Mouse (Mus musculus): ENCODE data around the gene Rbms2. TPM values are rescaled to one million over a fixed set of nuclear protein-coding genes. Genes with fewer than 3 reads are reported as not detected.
"Not testable (repeated sequence)": the region's sequence is repeated elsewhere in the genome, so short reads cannot be mapped to it uniquely, and the experiment has no call there.

Gene Rbms2
- polyA plus RNA-seq, 2 experiments = 33.8 to 113 TPM

DNA sequence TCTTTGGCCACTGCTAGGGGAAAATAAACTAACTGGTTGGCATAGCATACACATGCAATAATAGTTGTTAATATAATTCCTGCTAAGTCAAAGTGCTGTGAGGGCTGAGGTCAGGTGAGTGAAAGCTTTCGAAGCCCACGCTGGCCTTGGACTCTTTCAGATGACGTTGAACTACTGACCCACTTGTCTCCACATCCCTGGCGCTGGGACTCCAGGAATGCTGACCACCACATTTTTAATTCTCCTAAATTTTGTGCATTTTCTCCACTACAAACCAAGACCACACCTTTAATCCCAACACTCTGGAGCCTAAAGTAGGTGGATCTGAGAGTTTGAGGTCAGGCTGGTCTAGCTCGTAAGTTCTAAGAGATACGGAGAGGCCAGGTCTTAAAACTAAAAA is 13.0 kb upstream of the Rbms2 start:
- peaks cover 4% of the 10 kb centered on the region; the same call in 1 of the 2 replicates for H3K4me1 ChIP-seq (ENCODE audit: control insufficient read depth, insufficient read depth, low read length)
- H3K4me3 ChIP-seq (replicated peaks; ENCODE audit: low read length) = no peak overlapping the region
- DNase-seq (ENCODE audit: low spot score) = no peak
- 85% methylated on average over 6 of the region's 6 CpGs for WGBS
- H3K27me3 ChIP-seq (ENCODE audit: control insufficient read depth, insufficient read depth, low read length) = peaks cover 21% of the 10 kb centered on the region
- H3K4me2 ChIP-seq (replicated peaks; ENCODE audit: low read depth, low read length, severe bottlenecking) = no peak overlapping the region
- no peak overlapping the region for H3K27ac ChIP-seq (replicated peaks; ENCODE audit: low read depth, low read length)
- no peaks in the 10 kb centered on the region for H3K9me3 ChIP-seq (ENCODE audit: control insufficient read depth, low read length)
- TF ChIP-seq POLR2A (IDR thresholded peaks at IDR 0.05; ENCODE audit: borderline replicate concordance, extremely low read depth, insufficient read depth, insufficient read length) = no peak
- no peaks in the 10 kb centered on the region for H3K36me3 ChIP-seq (ENCODE audit: control insufficient read depth, insufficient read depth, low read length)
- ATAC-seq (ENCODE audit: low FRiP score, low read depth) = no peak
- H3K9ac ChIP-seq (ENCODE audit: low read depth, low read length, severe bottlenecking) = no peak overlapping the region

DNA sequence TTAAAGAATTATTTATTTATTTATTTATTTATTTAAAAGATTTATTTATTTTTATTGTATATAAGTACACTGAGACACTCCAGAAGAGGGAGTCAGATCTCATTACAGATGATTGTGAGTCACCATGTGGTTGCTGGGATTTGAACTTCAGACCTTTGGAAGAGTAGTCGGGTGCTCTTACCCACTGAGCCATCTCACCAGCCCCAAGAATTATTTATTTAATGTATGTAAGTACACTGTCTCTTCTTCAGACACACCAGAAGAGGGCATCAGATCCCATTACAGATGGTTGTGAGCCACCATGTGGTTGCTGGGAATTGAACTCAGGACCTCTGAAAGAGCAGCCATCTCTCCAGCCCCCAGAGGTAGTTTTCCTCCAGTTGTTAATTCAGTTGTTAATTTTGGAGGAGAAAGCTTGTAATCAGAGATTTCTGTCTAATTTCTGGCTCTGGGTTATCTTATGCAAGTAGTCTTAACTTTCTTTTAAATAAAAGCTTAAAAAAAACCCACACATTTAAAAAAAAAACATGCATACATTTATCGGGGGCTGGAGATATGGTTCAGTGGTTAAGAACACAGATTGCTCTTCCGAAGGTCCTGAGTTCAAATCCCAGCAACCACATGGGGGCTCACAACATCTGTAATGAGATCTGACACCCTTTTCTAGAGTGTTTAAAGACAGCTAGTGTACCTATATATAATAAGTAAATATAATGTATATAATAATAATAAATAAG is 12.1 kb upstream of the Rbms2 start:
- H3K4me2 ChIP-seq (replicated peaks; ENCODE audit: low read depth, low read length, severe bottlenecking); H3K4me3 ChIP-seq (replicated peaks; ENCODE audit: low read length); H3K9me3 ChIP-seq (ENCODE audit: control insufficient read depth, low read length); ATAC-seq (ENCODE audit: low FRiP score, low read depth); H3K9ac ChIP-seq (ENCODE audit: low read depth, low read length, severe bottlenecking); H3K36me3 ChIP-seq (ENCODE audit: control insufficient read depth, insufficient read depth, low read length); DNase-seq (ENCODE audit: low spot score); H3K4me1 ChIP-seq (ENCODE audit: control insufficient read depth, insufficient read depth, low read length); H3K27ac ChIP-seq (replicated peaks; ENCODE audit: low read depth, low read length): not testable (repeated sequence)
- H3K27me3 ChIP-seq (ENCODE audit: control insufficient read depth, insufficient read depth, low read length) = peaks cover 21% of the 10 kb centered on the region
- WGBS = 96% methylated on average over 3 of the region's 3 CpGs

DNA sequence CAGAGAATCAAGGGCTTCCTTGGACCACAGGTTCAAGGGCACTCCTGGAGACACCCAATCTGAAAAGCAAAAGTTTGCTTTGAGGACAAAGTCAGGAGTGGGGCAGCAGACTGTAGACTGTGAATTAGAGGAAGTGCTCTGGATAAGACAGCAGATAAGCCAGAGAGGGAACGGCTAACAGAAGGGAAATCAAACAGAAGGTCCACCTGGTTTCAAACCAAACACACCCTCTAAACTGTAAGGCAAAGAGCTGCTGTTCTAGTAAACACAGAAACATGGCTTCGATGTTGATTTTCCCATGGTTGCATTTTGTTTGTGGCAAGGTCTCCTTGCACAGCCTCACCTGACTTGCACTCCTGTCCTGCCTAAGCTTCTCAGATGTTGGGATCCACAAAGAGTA is 11.4 kb upstream of the Rbms2 start:
- Histone ChIP-seq H3K9ac (ENCODE audit: low read depth, low read length, severe bottlenecking) (no peak overlapping the region), H3K4me2 (replicated peaks; ENCODE audit: low read depth, low read length, severe bottlenecking) (no peak overlapping the region), H3K4me3 (replicated peaks; ENCODE audit: low read length) (no peak overlapping the region), H3K4me1 (ENCODE audit: control insufficient read depth, insufficient read depth, low read length) (peaks cover 4% of the 10 kb centered on the region; the same call in 1 of the 2 replicates), H3K27ac (replicated peaks; ENCODE audit: low read depth, low read length) (no peak overlapping the region), H3K9me3 (ENCODE audit: control insufficient read depth, low read length) (no peaks in the 10 kb centered on the region), H3K36me3 (ENCODE audit: control insufficient read depth, insufficient read depth, low read length) (no peaks in the 10 kb centered on the region), H3K27me3 (ENCODE audit: control insufficient read depth, insufficient read depth, low read length) (peaks cover 17% of the 10 kb centered on the region)
- WGBS = 84% methylated on average over 2 of the region's 2 CpGs
- DNase-seq (ENCODE audit: low spot score) (no peak), ATAC-seq (ENCODE audit: low FRiP score, low read depth) (no peak)
- no peak for TF ChIP-seq POLR2A (IDR thresholded peaks at IDR 0.05; ENCODE audit: borderline replicate concordance, extremely low read depth, insufficient read depth, insufficient read length)

DNA sequence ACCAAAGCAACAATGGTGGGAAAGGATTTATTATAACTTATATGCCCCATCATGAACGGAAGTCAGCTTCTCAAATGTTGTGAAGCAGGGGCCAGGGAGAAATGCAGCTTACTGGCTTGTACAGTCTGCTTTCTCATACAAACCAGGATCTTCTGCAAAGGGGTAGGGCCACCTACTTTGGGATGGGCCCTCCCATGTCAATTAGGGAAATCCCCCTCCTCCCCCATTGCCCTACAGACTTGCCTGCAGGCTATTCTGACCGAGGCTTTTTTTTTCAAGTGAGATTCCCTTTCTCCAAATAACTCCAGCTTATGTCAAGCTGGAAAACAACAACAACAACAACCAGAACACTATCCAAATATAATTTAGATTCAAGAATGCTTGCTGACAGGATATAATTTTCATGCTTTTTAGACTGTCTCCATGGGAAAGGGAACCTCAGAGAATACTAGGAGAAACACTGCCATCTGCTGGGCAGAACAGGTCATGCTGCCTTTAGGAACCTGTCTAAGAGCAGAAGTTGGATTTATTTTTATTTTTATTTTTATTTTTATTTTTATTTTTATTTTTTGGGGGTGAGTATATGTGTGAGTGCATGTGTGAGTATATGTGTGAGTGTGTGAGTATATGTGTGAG is 8.3 kb upstream of the Rbms2 start:
- Histone ChIP-seq H3K4me1 (ENCODE audit: control insufficient read depth, insufficient read depth, low read length) (no peaks in the 10 kb centered on the region), H3K27ac (replicated peaks; ENCODE audit: low read depth, low read length) (no peak overlapping the region), H3K9me3 (ENCODE audit: control insufficient read depth, low read length) (no peaks in the 10 kb centered on the region), H3K4me3 (replicated peaks; ENCODE audit: low read length) (no peak overlapping the region), H3K4me2 (replicated peaks; ENCODE audit: low read depth, low read length, severe bottlenecking) (no peak overlapping the region), H3K36me3 (ENCODE audit: control insufficient read depth, insufficient read depth, low read length) (no peaks in the 10 kb centered on the region), H3K27me3 (ENCODE audit: control insufficient read depth, insufficient read depth, low read length) (no peaks in the 10 kb centered on the region), H3K9ac (ENCODE audit: low read depth, low read length, severe bottlenecking) (no peak overlapping the region)
- ATAC-seq (ENCODE audit: low FRiP score, low read depth) (no peak), DNase-seq (ENCODE audit: low spot score) (peak; percentile 90)
- 41% methylated on average over 2 of the region's 2 CpGs for WGBS
- no peak for TF ChIP-seq POLR2A (IDR thresholded peaks at IDR 0.05; ENCODE audit: borderline replicate concordance, extremely low read depth, insufficient read depth, insufficient read length)

DNA sequence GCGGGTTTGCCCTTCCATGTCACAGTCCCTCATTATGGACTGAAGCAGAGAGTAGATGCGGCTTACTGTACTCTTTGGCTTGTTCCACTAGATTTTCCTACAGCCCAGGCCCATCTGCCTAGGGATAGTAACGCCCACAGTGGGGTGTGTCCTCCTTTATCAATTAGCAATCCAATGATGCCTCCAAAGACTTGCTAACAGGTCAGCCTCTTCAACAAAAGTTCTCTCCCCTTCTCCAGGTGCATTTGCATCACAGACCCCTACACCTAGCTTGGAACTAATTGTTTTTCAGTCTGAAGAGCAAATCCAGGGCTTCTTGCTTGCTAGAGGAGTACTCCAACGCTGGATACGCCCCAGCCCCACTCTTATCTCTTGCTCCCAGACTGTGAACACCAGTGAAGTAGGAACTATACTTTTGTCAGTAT is 7.1 kb upstream of the Rbms2 start:
- no peaks in the 10 kb centered on the region for H3K27me3 ChIP-seq (ENCODE audit: control insufficient read depth, insufficient read depth, low read length)
- no peak overlapping the region for H3K4me2 ChIP-seq (replicated peaks; ENCODE audit: low read depth, low read length, severe bottlenecking)
- no peak overlapping the region for H3K4me3 ChIP-seq (replicated peaks; ENCODE audit: low read length)
- 63% methylated on average over 5 of the region's 5 CpGs for WGBS
- H3K9ac ChIP-seq (ENCODE audit: low read depth, low read length, severe bottlenecking) = no peak overlapping the region
- no peaks in the 10 kb centered on the region for H3K36me3 ChIP-seq (ENCODE audit: control insufficient read depth, insufficient read depth, low read length)
- ATAC-seq (ENCODE audit: low FRiP score, low read depth) (no peak), DNase-seq (ENCODE audit: low spot score) (no peak)
- H3K4me1 ChIP-seq (ENCODE audit: control insufficient read depth, insufficient read depth, low read length) = no peaks in the 10 kb centered on the region
- no peak overlapping the region for H3K27ac ChIP-seq (replicated peaks; ENCODE audit: low read depth, low read length)
- no peaks in the 10 kb centered on the region for H3K9me3 ChIP-seq (ENCODE audit: control insufficient read depth, low read length)
- no peak for TF ChIP-seq POLR2A (IDR thresholded peaks at IDR 0.05; ENCODE audit: borderline replicate concordance, extremely low read depth, insufficient read depth, insufficient read length)
